Mouse (Mus musculus): Measurements from ENCODE around the gene Gpc5.

Gpc5 gene

DNA sequence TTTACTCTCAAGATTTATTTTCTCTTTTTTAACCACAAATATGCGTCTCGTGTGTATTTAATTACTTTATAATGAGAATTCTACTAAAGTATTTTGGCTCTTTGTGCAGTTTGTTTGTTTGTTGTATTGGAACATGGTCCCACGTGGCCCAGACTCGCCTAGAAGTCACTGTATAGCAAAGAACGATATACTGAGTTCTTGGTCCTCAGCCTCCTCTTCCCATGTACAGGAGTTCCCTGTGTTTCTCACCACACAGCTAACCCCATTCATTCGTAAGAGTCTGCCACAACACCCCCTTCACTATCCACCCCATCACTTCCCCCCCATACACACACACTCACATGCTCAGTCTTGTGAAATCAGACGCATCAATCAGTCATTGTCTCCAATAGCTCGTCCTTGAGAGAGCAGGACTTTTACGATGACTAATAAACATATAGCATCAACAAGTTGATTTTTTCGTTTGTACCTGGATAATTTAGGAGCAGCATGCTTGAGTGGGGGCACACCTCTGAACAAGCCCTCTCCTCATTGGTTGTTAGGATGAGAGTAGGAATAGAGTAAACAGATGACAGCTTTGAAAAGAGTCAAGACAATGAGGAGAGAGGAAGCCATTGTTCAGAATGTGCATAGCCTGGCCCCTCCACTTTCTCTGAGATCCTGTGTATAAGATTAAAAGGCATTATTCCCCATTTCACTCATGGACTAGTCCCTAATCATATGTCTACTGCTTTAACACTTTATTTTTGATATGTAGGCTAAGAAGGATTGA lies 740.0 kb downstream of the Gpc5 start:
- DNase-seq (ENCODE audit: low spot score), result no peak

DNA sequence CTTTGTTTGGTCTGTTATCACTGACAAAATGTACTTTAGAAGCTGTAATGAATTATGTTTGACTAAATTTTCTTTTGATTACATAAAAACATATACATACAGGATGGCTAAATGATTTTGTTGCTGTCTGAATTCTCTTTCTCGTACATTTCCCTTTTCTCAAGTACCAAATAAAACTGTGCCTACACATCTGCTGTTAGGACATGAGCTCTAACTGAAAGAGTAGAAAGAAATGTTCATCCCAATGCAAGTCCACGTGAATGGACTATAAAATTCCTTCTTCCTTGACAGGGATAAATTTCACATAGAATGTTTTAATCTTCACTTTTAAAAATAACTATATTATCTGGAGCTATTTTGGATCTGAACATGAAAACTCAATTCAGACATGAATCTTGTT lies 751.8 kb downstream of the Gpc5 start:
- DNase-seq (ENCODE audit: low spot score), result no peak

DNA sequence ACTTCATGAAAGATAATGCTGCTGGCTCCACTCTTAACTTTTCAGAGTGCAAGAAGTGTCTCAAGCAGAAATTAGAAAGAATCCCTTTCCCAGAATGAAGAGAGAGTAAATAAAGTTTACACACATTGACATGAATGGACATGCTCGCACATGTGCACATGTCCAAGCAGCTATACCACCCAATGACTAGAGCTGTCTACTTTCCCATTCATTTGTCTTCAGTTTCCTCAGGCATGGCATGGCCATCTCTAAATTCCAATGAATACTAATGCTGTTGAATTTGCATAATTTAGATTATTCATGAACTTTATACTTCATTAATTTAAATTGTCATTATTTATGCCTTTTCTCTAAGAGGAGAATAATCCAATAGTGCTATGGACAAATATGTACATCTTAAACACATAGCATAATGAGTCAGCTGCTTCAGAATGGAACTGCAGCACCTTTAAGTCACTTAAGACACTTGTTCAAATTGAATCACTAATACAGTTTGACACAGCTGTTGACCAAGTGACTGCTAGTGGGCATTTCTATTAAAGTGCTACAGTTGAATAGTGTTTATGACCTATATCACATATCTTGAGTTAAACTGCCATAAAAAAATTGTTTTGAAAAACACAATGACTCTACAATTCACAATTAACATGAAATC lies 752.9 kb downstream of the Gpc5 start:
- no peak for DNase-seq (ENCODE audit: low spot score)

DNA sequence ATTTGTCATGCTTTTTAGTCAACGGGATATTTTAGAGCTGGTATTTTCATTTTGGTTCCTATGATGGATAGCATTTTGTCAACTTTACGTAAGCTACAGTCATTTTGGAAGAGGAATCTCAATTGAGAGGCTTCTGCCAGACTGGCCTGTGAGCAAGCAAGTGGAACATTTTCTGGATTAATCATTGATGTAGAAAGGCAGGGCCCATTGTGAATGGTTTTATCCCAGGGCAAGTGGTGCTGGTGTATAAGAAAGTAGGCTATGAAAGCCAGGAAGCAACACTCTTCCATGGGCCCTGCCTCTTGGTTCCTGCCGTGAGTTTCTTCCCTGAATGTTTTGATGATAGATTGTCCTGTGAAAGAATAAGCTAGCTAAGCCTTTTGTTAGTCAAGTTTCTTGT lies 777.1 kb downstream of the Gpc5 start:
- DNase-seq (ENCODE audit: low spot score), result no peak

DNA sequence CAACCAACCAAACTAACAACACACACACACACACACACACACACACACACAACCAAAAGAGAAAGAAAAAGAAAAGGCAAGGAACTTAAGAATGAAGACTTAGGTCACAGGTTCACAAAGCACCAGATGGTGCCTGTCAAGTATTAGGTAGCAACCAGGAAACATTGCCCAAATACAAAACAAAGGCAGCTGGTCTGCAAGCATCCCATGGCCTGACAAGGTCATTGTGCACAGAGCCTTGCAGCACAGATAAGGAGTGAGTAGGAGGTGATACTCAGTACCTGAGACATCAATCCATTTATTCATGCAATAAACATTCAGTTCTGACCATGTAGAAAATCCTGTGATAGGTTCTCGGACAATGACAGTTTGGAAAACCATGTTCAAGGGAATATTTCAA lies 884.0 kb downstream of the Gpc5 start:
- no peak for DNase-seq (ENCODE audit: low spot score)

DNA sequence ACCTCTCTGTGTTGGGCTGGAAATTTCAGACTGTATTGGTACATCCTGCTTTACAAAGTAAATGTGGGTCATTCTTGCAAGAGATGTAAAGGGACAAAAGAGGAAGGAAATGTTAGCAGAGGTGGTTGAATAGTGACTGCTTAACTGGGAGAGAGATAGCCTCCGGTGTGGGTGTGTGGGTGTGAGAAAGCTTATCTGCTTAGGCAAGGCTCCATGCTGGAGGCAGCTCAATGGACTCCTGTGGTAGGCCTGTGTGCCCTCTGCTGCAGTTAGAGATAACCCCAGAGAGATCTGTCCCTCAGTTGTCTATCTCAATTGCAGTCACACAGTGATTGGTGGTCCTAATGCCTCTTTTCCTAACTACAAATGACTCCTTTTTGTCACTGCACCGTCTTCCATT lies 887.2 kb downstream of the Gpc5 start:
- no peak for DNase-seq (ENCODE audit: low spot score)

DNA sequence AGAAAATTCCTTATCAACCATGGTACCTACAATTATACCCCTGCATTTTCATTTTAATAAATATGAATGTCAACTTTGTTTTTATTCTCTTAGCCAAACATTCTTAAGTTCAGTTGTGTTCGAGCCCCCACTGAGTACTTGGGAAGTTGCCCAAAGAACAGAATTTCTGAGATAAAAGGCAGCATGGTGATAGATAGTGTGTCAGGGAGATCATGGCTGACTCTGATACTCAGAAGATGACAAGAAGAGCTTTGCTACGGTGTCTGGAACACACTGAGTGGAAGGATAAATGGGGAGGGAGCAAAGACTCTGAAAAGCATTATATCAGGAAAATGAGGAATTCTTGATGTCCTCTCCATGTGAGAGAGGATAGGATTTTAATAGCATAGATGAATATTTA lies 898.7 kb downstream of the Gpc5 start:
- DNase-seq (ENCODE audit: low spot score), result no peak

DNA sequence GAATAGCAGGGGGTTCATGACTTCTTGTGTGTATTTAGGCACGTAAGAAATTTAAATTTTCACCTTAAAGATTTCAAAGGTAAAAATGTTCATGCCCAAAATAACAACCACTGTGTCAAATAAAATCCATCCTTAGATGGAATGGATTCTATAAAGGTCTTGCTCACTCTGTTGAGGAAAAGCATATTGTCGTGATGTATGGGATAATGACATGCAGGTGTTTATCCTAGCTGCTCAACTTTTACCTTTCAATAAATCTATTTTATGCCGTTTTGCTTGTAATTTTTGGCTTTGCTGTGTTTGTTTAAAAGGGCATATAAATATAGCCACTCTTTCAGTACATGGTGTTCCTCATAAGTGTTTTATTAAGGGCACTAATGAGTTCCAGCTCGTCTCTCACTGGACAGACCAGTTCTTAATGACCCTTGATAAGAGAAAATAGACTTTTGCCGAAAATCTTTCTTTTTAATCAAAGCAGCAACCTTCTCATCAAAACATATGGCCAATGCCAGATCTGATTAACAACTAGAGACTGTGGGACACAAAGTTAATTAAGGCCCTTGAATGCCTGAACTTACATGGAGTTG lies 901.6 kb downstream of the Gpc5 start:
- DNase-seq (ENCODE audit: low spot score), result no peak

DNA sequence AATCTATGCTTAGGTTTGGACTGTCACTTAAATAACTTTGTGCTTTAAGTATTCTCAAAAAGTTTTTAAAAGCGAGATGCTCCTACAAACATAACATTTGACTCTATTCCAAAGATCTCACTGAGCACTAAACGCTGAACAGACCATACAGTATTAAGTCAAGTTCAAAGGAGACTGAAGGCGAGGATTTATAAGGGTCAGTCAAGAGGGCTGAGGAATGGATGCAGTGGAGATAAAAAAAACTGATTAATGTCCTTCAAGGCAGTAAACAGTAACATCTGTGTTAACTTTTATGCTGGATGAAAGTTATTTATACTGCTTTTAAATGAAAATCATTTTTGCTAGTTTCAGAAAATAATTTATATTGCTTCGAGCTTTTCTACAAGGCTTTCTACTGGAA lies 906.9 kb downstream of the Gpc5 start:
- no peak for DNase-seq (ENCODE audit: low spot score)

DNA sequence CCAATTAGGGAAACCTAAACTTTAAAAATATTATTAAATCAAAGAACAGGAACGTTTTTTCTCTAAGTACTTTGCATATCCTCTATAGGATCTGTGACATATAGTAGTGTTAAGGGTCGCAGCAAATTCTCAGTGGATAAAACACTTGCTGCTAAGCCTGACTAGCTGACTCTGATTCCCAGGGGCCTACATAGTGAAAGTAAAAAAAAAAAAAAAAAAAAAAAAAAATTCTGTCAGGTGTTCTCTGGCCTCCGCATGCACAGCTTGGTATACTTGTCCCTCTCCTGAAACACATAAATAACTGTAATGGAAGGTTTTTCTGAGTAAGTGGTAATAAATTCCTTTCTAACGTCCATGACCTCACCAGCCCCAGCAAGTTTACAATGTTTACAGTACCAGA lies 995.0 kb downstream of the Gpc5 start:
- no peak for DNase-seq (ENCODE audit: low spot score)

DNA sequence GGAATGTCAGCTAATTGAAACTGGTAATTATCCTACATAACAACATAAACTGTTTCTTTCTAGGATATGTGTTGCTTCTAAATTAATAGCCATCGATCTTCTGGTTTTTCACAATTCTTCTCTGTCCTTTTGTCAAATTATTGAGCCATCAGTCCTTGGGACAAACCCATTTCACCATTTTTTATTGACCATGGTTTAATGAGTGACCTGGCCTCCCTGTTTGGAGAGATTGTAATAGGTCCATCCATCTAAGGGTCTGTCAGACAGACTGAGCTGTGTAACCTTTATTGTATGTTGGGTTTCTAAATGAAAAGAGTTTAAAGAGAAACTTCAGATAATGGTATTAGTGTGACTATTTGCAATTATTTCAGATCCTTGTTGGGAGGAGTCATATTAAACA lies 1035.9 kb downstream of the Gpc5 start:
- DNase-seq (ENCODE audit: low spot score), result no peak

DNA sequence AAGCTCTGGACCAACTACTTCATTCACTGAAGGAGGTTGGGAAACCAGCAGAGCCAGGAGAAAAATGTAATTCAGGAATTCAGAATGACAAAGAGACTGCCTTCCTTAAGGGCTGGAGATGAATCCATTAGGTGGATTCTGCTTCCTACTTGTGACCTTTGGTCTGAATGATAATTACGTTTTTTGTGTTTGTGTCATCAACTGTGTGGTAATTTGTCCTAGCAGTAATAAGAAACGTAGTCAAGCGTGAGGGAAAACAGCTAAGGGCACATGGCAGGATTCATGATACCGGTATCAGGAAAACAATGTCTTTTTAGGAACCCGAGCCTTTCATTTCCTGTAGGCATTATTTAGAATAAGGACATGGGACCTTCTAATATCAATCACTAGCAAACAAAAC lies 1045.3 kb downstream of the Gpc5 start:
- DNase-seq (ENCODE audit: low spot score), result no peak

DNA sequence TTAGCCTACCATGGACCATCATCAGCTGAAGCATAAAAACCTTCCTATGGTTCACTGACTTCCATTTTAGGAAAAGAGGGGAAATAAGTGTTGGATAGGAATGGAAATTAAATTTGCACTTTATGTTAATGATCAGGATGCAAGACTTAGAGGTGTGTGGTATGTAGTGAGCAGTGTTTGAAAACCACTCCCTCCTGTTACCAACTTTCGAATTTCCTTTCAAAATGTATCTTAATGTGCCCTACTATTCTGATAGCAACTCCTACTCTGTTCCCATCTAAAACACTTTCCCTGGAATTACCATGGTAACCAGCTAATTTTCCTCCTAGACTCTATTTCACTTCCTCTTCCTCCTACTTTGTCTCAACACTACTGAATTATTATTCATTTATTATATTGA lies 1045.8 kb downstream of the Gpc5 start:
- DNase-seq (ENCODE audit: low spot score), result no peak

DNA sequence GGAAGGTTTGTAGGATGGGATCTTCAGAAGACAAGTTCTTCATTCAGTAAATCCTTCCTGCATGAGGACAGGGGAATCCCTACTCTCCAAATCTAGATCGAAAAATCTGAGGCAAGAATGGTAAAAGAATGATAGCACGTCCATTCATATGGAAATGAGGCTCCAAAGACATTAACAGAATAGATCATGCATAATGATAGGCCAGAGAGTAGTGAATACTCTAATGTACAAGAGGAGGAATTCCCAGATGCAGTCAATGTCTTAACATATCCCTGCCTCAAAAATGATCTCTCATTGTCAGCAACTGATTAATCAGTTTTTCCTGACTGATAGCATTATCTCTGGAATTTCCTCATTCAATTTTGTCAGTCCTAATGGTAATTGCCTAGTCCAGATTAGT lies 1070.6 kb downstream of the Gpc5 start:
- no peak for DNase-seq (ENCODE audit: low spot score)

DNA sequence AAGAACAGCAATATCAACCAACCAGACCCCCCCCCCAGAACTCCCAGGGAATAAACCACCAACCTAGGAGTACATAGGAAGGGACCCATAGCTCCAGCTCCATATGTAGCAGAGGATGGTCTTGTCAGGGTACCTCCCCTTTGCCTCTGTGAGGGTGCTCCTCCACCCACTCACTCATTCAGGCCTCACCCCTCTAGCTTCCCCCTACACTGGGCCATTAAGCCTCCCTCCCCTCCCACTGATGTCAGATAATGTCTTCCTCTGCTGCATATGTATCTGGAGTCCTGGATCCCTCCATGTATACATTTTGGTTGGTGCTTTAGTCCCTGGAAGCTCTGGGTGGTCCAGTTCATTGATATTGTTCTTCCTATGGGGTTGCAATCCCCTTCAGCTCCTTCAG lies 1075.4 kb downstream of the Gpc5 start:
- no peak for DNase-seq (ENCODE audit: low spot score)

DNA sequence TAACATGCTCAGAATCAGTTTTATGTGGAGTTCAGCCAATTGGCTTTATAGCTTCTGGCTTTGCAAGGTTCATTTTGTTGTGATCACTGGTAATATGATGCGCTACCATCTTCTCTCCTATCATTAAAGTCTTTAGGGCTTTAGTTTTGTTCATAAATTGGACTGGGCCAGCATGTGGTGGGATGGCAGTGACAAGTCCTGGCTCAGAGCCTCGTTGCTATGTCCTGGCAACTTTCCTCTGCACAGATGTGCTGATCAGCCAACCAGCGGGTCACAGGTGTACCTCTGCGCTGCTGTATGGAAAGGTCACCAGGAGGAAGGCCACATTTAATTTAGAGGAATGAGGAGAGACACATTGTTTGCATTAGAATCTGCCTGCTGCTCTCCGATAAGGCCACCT lies 1077.1 kb downstream of the Gpc5 start:
- no peak for DNase-seq (ENCODE audit: low spot score)

DNA sequence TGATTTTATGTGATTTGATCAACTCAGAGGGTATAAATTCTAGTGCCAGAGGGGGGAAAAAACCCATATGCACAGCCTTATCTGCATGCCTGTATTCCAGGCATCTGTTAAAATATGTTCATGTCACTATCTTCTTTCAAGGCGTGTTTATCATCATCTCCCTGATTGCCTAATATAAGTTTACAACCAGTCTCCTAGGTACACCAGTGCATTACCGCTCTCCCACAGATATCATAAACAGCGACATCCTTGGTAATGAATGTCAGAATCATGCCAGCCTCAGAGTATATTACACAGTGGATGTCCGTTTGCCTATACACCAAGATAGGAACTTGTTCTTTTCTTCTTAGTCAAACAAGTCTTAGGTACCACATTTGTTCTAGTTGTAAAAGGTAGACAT lies 1095.0 kb downstream of the Gpc5 start:
- no peak for DNase-seq (ENCODE audit: low spot score)

DNA sequence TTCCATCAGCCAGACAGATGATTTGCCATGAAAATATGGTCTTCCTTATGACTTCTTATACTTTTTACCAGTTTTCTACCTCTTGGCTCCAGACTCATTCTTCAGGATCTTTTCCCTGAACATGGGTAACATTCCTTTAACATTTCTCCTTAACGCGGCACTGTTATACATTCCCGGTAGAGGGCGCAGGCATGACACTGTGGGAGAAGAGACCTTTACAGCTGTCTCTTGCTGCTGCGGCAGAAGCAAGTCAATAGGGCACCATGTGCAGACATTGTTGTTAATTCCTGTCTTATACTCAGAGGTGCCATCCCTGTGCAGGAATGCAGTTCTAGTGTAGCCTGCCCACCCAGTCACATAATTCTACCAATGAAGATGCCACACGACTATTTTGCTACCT lies 1115.0 kb downstream of the Gpc5 start:
- DNase-seq (ENCODE audit: low spot score), result peak; percentile 5

DNA sequence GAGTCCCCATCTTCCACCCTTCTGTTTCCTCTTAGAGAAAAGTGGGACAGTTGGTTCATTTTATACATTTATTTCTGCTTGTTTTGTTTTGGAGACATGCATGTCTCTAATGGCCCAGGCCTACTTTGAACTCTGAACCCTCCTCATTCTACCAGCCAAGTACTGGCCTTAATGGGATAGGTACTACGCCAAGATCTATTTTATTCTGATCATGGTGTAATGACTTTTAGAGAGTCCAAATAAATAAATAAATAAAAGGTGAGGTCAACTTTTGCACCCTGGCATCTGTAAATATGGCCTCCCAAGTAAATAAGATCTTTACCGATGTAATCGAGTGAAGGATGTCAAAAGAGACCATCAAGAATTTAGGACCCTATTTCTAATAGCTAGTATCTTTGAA lies 1116.6 kb downstream of the Gpc5 start:
- no peak for DNase-seq (ENCODE audit: low spot score)

DNA sequence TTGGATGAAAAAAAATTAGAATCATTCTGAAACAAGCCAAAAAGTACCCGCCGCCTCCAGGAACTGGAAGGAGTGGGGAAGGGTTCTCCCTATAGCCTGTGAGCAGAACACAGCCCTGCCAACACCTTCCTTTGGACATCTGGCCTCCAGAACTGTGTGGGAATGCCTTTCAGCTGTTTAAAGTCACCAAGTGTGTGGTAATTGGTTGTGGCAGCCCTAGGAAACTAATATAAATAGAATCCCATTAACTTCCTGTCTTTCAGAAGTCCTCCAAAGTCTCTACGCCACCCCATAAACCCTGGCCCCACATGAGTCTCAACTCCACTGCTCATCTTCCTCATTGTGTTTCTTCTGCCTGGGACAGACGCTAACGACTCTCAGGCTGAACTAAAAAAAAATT lies 1117.0 kb downstream of the Gpc5 start:
- DNase-seq (ENCODE audit: low spot score), result no peak

DNA sequence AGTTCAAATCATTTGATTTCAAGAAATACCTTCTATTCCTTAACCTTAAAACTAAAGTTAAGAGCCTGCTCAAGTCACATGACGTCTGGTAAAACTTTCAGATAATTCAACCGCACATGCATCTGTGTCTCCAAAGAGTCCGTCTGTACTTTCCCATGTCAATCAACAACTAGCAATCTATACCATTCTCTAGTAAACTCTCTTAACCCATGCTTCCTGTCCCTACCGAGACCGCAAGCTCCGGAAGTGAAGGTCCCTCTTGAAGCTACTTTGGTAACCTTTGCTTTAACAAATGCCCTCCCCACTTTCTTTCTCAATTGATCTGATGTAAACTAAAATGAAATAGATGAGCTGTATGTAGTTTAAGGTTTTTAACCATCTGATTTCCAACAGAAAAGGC lies 1118.3 kb downstream of the Gpc5 start:
- DNase-seq (ENCODE audit: low spot score), result no peak

DNA sequence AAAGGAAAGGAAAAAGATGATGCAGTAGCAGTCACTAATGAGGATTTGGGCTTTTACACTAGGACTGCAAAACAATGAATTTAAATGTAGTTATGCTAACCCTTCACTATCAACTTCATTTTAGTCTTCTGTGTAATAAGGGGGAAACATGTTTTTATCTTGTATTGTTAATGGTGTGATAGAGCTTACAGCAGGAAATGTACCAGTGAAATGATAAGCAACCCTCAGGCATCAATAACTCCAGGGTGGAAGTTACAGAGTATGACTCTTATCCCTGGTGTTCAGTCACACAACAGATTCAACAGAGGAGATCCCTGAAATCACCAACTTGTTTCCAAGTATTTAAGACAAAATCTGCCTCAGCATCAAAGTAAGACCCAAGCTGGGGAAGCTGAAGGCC lies 1120.0 kb downstream of the Gpc5 start:
- no peak for DNase-seq (ENCODE audit: low spot score)

DNA sequence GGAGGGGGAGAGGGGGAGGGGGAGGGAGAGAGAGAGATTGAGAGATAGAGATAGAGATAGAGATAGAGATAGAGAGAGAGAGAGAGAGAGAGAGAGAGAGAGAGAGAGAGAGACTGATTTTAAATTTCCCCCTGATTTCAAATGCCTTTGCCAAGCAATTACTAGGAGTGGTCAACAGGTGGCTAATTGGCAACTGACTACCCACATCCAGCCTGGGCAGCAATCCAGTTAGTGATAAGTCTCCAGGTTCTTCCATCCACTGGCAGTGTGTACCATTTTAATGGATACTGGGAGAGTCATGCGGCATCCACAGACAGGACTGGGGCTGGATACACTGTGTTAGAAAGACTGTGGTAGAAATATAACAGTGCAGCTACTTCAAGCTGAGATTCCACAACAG lies 1166.1 kb downstream of the Gpc5 start:
- DNase-seq (ENCODE audit: low spot score), result no peak

DNA sequence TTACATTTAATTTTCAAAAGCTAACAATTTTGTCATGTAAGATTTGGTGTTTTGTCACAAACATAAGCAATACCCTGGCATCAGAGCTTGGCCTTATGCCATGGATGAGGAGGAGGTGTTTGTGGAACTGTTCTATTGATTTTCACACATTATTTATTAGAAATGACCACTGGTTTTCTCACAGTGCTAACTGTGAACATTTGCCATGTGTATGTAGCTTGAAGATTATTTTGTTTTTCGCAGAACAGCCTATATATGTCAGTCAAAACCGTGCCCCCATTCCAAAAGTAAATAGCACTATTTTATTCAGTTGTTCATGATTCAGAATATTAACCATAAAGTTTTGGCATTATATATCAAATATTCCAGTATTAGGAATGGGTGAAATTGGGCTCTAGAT lies 1216.5 kb downstream of the Gpc5 start:
- no peak for DNase-seq (ENCODE audit: low spot score)

Measured in ovary, postnatal 36 days (tissue).